9 mouse cellular contexts compared by ENCODE assay signal in genomic region chr2:30418259-30418658, GRCm38 (mm10). TPM values are rescaled to one million over a fixed set of nuclear protein-coding genes. Genes with fewer than 3 reads are reported as not detected.
A peak's percentile ranks its signal among the peaks of the same experiment; 100 is the strongest.
DNase-seq lines count a peak whose midpoint lies in the region; ATAC-seq and TF ChIP-seq lines count a peak whose summit lies in the region.
"Had no signal": no experiment of that assay in that cellular context is flagged by ENCODE, and none has a peak within 500 bp of the region (broad histone marks: within the 10 kb centered on the region; RNA-seq: fewer than 3 reads in every experiment).

No protein-coding gene starts in this region.

- no peak for TF ChIP-seq EP300 in MEL (IDR thresholded peaks at IDR 0.05; ENCODE audit: low read depth in 1 of 2, low read length in 2 of 2)
- TF ChIP-seq EP300 in liver, postnatal 0 days (IDR thresholded peaks at IDR 0.05; ENCODE audit: low read depth) = no peak

- no peak overlapping the region for H3K27ac ChIP-seq in heart, embryonic 15.5 days
- peak overlapping the region; percentile 10; the same call in 1 of the 2 replicates for H3K27ac ChIP-seq in MEL (ENCODE audit: control insufficient read depth, low read depth, low read length)
- H3K27ac ChIP-seq in forebrain, embryonic 15.5 days (replicated peaks) = no peak overlapping the region; the same call in 1 of the 2 replicates
- H3K27ac ChIP-seq in liver, postnatal 0 days (ENCODE audit: low read depth) = peak overlapping the region; percentile 98

- H3K4me3 ChIP-seq in heart, embryonic 15.5 days = 0 out of 2 replicates have a peak overlapping the region, but pooled peaks have one; percentile 98
- no peak overlapping the region; a peak in 1 of 4 replicates for H3K4me3 ChIP-seq in MEL (ENCODE audit: control insufficient read depth in 1 of 2, insufficient read depth in 1 of 2, low read depth in 2 of 2, low read length in 2 of 2)
- H3K4me3 ChIP-seq in forebrain, embryonic 15.5 days = no peak overlapping the region
- H3K4me3 ChIP-seq in liver, postnatal 0 days (ENCODE audit: low read depth, low read length) = peak overlapping the region; percentile 98

- peaks cover 53% of the 10 kb centered on the region for H3K4me1 ChIP-seq in heart, embryonic 15.5 days (replicated peaks)
- peaks cover 12 to 26% of the 10 kb centered on the region in 2 experiments; a peak in 3 of 4 replicates for H3K4me1 ChIP-seq in MEL (ENCODE audit: control insufficient read depth in 1 of 2, insufficient read depth in 2 of 2, low read length in 2 of 2)
- peaks cover 48% of the 10 kb centered on the region for H3K4me1 ChIP-seq in forebrain, embryonic 15.5 days
- H3K4me1 ChIP-seq in liver, postnatal 0 days (ENCODE audit: insufficient read depth) = peaks cover 45% of the 10 kb centered on the region

- DNase-seq in heart, postnatal 36 days = no peak
- DNase-seq in MEL (ENCODE audit: low read depth, low spot score) = no peak
- no peak for DNase-seq in liver, postnatal 0 days
- no peak for DNase-seq in thymus, postnatal 0 days (ENCODE audit: low spot score)
- DNase-seq in left cerebral cortex, postnatal 4 days = no peak
- no peak for DNase-seq in yolk sac, embryonic 10.5 days (ENCODE audit: low spot score)
- DNase-seq: right cerebral cortex, postnatal 4 days had no signal

- H3K27me3 ChIP-seq in heart, embryonic 15.5 days = no peaks in the 10 kb centered on the region
- no peaks in the 10 kb centered on the region for H3K27me3 ChIP-seq in MEL (ENCODE audit: control insufficient read depth in 1 of 2, insufficient read depth in 2 of 2, low read length in 2 of 2)
- H3K27me3 ChIP-seq in forebrain, embryonic 15.5 days = no peaks in the 10 kb centered on the region
- no peaks in the 10 kb centered on the region for H3K27me3 ChIP-seq in liver, postnatal 0 days (ENCODE audit: insufficient read depth, low read length)

- no peaks in the 10 kb centered on the region for H3K9me3 ChIP-seq in heart, embryonic 15.5 days (replicated peaks)
- H3K9me3 ChIP-seq in MEL (replicated peaks; ENCODE audit: insufficient read depth, low read length) = no peaks in the 10 kb centered on the region
- H3K9me3 ChIP-seq in forebrain, embryonic 15.5 days = no peaks in the 10 kb centered on the region
- H3K9me3 ChIP-seq in liver, postnatal 0 days (ENCODE audit: low read length) = no peaks in the 10 kb centered on the region

- intact Hi-C loops in heart, postnatal 36 days (cut with DNase I) = no loop called here
- intact Hi-C loops in left cerebral cortex, postnatal 4 days (cut with DNase I) = no loop called here

- no peak for TF ChIP-seq CTCF in MEL (IDR thresholded peaks at IDR 0.05 in 2 of 3, conservative IDR thresholded peaks at IDR 0.05 in 1 of 3; ENCODE audit: control insufficient read depth in 1 of 3, insufficient read depth in 1 of 3, low read depth in 2 of 3, low read length in 3 of 3, poor library complexity in 1 of 3, severe bottlenecking in 1 of 3)
- no peak for TF ChIP-seq CTCF in liver, postnatal 0 days (IDR thresholded peaks at IDR 0.05; ENCODE audit: low read depth)

- WGBS in heart, embryonic 15.5 days = 69% methylated on average over 6 of the region's 6 CpGs
- 80% methylated on average over 6 of the region's 6 CpGs for WGBS in forebrain, embryonic 15.5 days
- 69% methylated on average over 6 of the region's 6 CpGs for WGBS in liver, postnatal 0 days (ENCODE audit: insufficient replicate concordance)

- ATAC-seq in heart, embryonic 15.5 days (replicated peaks; ENCODE audit: insufficient number of reproducible peaks, insufficient read depth, low FRiP score, low read depth) = no peak
- ATAC-seq in forebrain, embryonic 15.5 days (replicated peaks) = no peak
- ATAC-seq in liver, postnatal 0 days = no peak

- no peak for TF ChIP-seq RAD21 in MEL (IDR thresholded peaks at IDR 0.05; ENCODE audit: low read depth, low read length)

- H3K4me2 ChIP-seq in heart, embryonic 15.5 days = peak overlapping the region; percentile 6; the same call in 1 of the 2 replicates
- H3K4me2 ChIP-seq in forebrain, embryonic 15.5 days (replicated peaks) = 0 out of 2 replicates have a peak overlapping the region, but pooled peaks have one; percentile 8
- H3K4me2 ChIP-seq in liver, postnatal 0 days (ENCODE audit: low read depth, low read length) = peak overlapping the region; percentile 88

- 0 out of 2 replicates have a peak overlapping the region, but pooled peaks have one; percentile 10 for H3K9ac ChIP-seq in heart, embryonic 15.5 days
- H3K9ac ChIP-seq in MEL (ENCODE audit: control insufficient read depth, low read depth, low read length, poor library complexity, severe bottlenecking) = no peak overlapping the region
- H3K9ac ChIP-seq in forebrain, embryonic 15.5 days (replicated peaks) = no peak overlapping the region
- H3K9ac ChIP-seq in liver, postnatal 0 days (replicated peaks) = peak overlapping the region; percentile 62

- TF ChIP-seq POLR2A in MEL (IDR thresholded peaks at IDR 0.05; ENCODE audit: control insufficient read depth in 1 of 2, insufficient read depth in 1 of 2, low read depth in 1 of 2, low read length in 2 of 2, poor library complexity in 1 of 2) = no peak

- peaks cover 63% of the 10 kb centered on the region for H3K79me2 ChIP-seq in MEL (ENCODE audit: control insufficient read depth, insufficient read depth, low read length, poor library complexity)

- H3K36me3 ChIP-seq in heart, embryonic 15.5 days = no peaks in the 10 kb centered on the region; the same call in 1 of the 2 replicates
- H3K36me3 ChIP-seq in MEL (ENCODE audit: control insufficient read depth in 1 of 2, insufficient read depth in 2 of 2, low read length in 2 of 2) = peaks cover 6 to 18% of the 10 kb centered on the region in 2 experiments
- 0 out of 2 replicates have a peak, but pooled peaks cover 2% of the 10 kb centered on the region for H3K36me3 ChIP-seq in forebrain, embryonic 15.5 days
- H3K36me3 ChIP-seq in liver, postnatal 0 days (replicated peaks; ENCODE audit: insufficient read depth, low read length) = peaks cover 3% of the 10 kb centered on the region; the same call in 1 of the 2 replicates

RNA-seq across cellular contexts. Expression of gene Ptpa, which starts 2.4 kb away (rescaled TPM):
- 102 and 119 TPM in 2 replicates for polyA plus RNA-seq in heart, embryonic 15.5 days (2015; fragmentation: Nextera tagmentation; extraction: Ambion mirVana)
- 10 to 100 TPM; 82.9 to 85.1 TPM for total RNA-seq in heart, postnatal 36 days (2021)
- total RNA-seq in MEL (2012; rRNA removed) = 139 and 159 TPM in 2 replicates
- polyA plus RNA-seq in MEL (2012; ENCODE audit: insufficient read depth in 1 of 2, insufficient read length in 2 of 2, low read depth in 1 of 2, low replicate concordance in 2 of 2, missing spikeins in 1 of 2) = 100 to 1,000 TPM in 1 of 2 experiments, not detected in 1; 382 TPM
- polyA plus RNA-seq in forebrain, embryonic 15.5 days (2015; fragmentation: Nextera tagmentation; extraction: Ambion mirVana) = 146 and 152 TPM in 2 replicates
- 65.6 and 76.8 TPM in 2 replicates for polyA plus RNA-seq in liver, postnatal 0 days (2015; fragmentation: Nextera tagmentation; extraction: Ambion mirVana)
- polyA plus RNA-seq in thymus, postnatal 0 days (2015; fragmentation: Nextera tagmentation; extraction: Ambion mirVana) = 127 and 128 TPM in 2 replicates
- total RNA-seq in left cerebral cortex, postnatal 4 days (2021) = 100 to 1,000 TPM; 145 to 153 TPM

RNA-seq across cellular contexts. Expression of gene Crat, which starts 2.6 kb away (rescaled TPM):
- 108 and 109 TPM in 2 replicates for polyA plus RNA-seq in heart, embryonic 15.5 days (2015; fragmentation: Nextera tagmentation; extraction: Ambion mirVana)
- total RNA-seq in heart, postnatal 36 days (2021) = 100 to 1,000 TPM; 496 to 534 TPM
- total RNA-seq in MEL (2012; rRNA removed) = 22.0 and 23.9 TPM in 2 replicates
- 10 to 100 TPM in 1 of 2 experiments, not detected in 1; 93.9 TPM for polyA plus RNA-seq in MEL (2012; ENCODE audit: insufficient read depth in 1 of 2, insufficient read length in 2 of 2, low read depth in 1 of 2, low replicate concordance in 2 of 2, missing spikeins in 1 of 2)
- 20.5 and 22.6 TPM in 2 replicates for polyA plus RNA-seq in forebrain, embryonic 15.5 days (2015; fragmentation: Nextera tagmentation; extraction: Ambion mirVana)
- polyA plus RNA-seq in liver, postnatal 0 days (2015; fragmentation: Nextera tagmentation; extraction: Ambion mirVana) = 57.5 and 64.3 TPM in 2 replicates
- polyA plus RNA-seq in thymus, postnatal 0 days (2015; fragmentation: Nextera tagmentation; extraction: Ambion mirVana) = 7.9 and 10.2 TPM in 2 replicates
- 10 to 100 TPM; 33.2 to 33.3 TPM for total RNA-seq in left cerebral cortex, postnatal 4 days (2021)

RNA-seq across cellular contexts. Expression of gene Dolpp1, which starts 26.2 kb away (rescaled TPM):
- 19.5 and 25.2 TPM in 2 replicates for polyA plus RNA-seq in heart, embryonic 15.5 days (2015; fragmentation: Nextera tagmentation; extraction: Ambion mirVana)
- 1 to 10 TPM; 7.6 to 8.8 TPM for total RNA-seq in heart, postnatal 36 days (2021)
- 24.6 and 28.0 TPM in 2 replicates for total RNA-seq in MEL (2012; rRNA removed)
- 10 to 100 TPM in 1 of 2 experiments, not detected in 1; 37.5 TPM for polyA plus RNA-seq in MEL (2012; ENCODE audit: insufficient read depth in 1 of 2, insufficient read length in 2 of 2, low read depth in 1 of 2, low replicate concordance in 2 of 2, missing spikeins in 1 of 2)
- polyA plus RNA-seq in forebrain, embryonic 15.5 days (2015; fragmentation: Nextera tagmentation; extraction: Ambion mirVana) = 60.0 and 60.3 TPM in 2 replicates
- polyA plus RNA-seq in liver, postnatal 0 days (2015; fragmentation: Nextera tagmentation; extraction: Ambion mirVana) = 12.0 and 12.2 TPM in 2 replicates
- polyA plus RNA-seq in thymus, postnatal 0 days (2015; fragmentation: Nextera tagmentation; extraction: Ambion mirVana) = 27.8 and 28.1 TPM in 2 replicates
- 10 to 100 TPM; 41.1 to 43.9 TPM for total RNA-seq in left cerebral cortex, postnatal 4 days (2021)

RNA-seq across cellular contexts. Expression of gene Miga2, which starts 54.2 kb away (rescaled TPM):
- 32.6 and 35.5 TPM in 2 replicates for polyA plus RNA-seq in heart, embryonic 15.5 days (2015; fragmentation: Nextera tagmentation; extraction: Ambion mirVana)
- total RNA-seq in heart, postnatal 36 days (2021) = 10 to 100 TPM; 62.9 to 69.4 TPM
- total RNA-seq in MEL (2012; rRNA removed) = 15.3 and 25.8 TPM in 2 replicates
- polyA plus RNA-seq in MEL (2012; ENCODE audit: insufficient read depth in 1 of 2, insufficient read length in 2 of 2, low read depth in 1 of 2, low replicate concordance in 2 of 2, missing spikeins in 1 of 2) = 10 to 100 TPM in 1 of 2 experiments, not detected in 1; 20.3 TPM
- polyA plus RNA-seq in forebrain, embryonic 15.5 days (2015; fragmentation: Nextera tagmentation; extraction: Ambion mirVana) = 27.2 and 27.6 TPM in 2 replicates
- polyA plus RNA-seq in liver, postnatal 0 days (2015; fragmentation: Nextera tagmentation; extraction: Ambion mirVana) = 7.6 and 8.2 TPM in 2 replicates
- 7.6 and 10.6 TPM in 2 replicates for polyA plus RNA-seq in thymus, postnatal 0 days (2015; fragmentation: Nextera tagmentation; extraction: Ambion mirVana)
- 10 to 100 TPM; 69.7 to 76.5 TPM for total RNA-seq in left cerebral cortex, postnatal 4 days (2021)

RNA-seq across cellular contexts. Expression of gene Ier5l, which starts 55.8 kb away (rescaled TPM):
- 1.7 and 2.0 TPM in 2 replicates for polyA plus RNA-seq in heart, embryonic 15.5 days (2015; fragmentation: Nextera tagmentation; extraction: Ambion mirVana)
- total RNA-seq in heart, postnatal 36 days (2021) = 1 to 10 TPM; 4.6 to 5.6 TPM
- not detected in 2 replicates for total RNA-seq in MEL (2012; rRNA removed)
- under 1 TPM in 1 of 2 experiments, not detected in 1; 0.06 TPM for polyA plus RNA-seq in MEL (2012; ENCODE audit: insufficient read depth in 1 of 2, insufficient read length in 2 of 2, low read depth in 1 of 2, low replicate concordance in 2 of 2, missing spikeins in 1 of 2)
- polyA plus RNA-seq in forebrain, embryonic 15.5 days (2015; fragmentation: Nextera tagmentation; extraction: Ambion mirVana) = 2.0 and 2.5 TPM in 2 replicates
- 0.31 and 0.69 TPM in 2 replicates for polyA plus RNA-seq in liver, postnatal 0 days (2015; fragmentation: Nextera tagmentation; extraction: Ambion mirVana)
- 0.55 and 0.69 TPM in 2 replicates for polyA plus RNA-seq in thymus, postnatal 0 days (2015; fragmentation: Nextera tagmentation; extraction: Ambion mirVana)
- total RNA-seq in left cerebral cortex, postnatal 4 days (2021) = 10 to 100 TPM; 10.8 to 13.2 TPM

Comparison
In these comparisons a context has a peak if more than half of its experiments do, and no peak if none do; other contexts are left out.
1. H3K27ac ChIP-seq: peak in MEL (single experiment) and liver, postnatal 0 days (single experiment); none in heart, embryonic 15.5 days (single experiment) and forebrain, embryonic 15.5 days (single experiment).
2. H3K4me2 ChIP-seq: peak in every context shown above with its lines; median percentile 88 in liver, postnatal 0 days; 8 in forebrain, embryonic 15.5 days; 6 in heart, embryonic 15.5 days.
3. H3K4me3 ChIP-seq: peak in heart, embryonic 15.5 days (single experiment) and liver, postnatal 0 days (single experiment); none in MEL (0 of 2) and forebrain, embryonic 15.5 days (single experiment).
4. H3K9ac ChIP-seq: peak in heart, embryonic 15.5 days (single experiment) and liver, postnatal 0 days (single experiment); none in MEL (single experiment) and forebrain, embryonic 15.5 days (single experiment).